ENCODE assay signal across 9 mouse cellular contexts in genomic region chr14:7818463-7819121, GRCm38 (mm10). TPM values are rescaled to one million over a fixed set of nuclear protein-coding genes. Genes with fewer than 3 reads are reported as not detected.
A peak's percentile ranks its signal among the peaks of the same experiment; 100 is the strongest.
DNase-seq lines count a peak whose midpoint lies in the region; ATAC-seq and TF ChIP-seq lines count a peak whose summit lies in the region.
"Had no signal": no experiment of that assay in that cellular context is flagged by ENCODE, and none has a peak within 500 bp of the region (broad histone marks: within the 10 kb centered on the region; RNA-seq: fewer than 3 reads in every experiment).

No protein-coding gene starts in this region.

- TF ChIP-seq CTCF in cerebellum, adult 2 months (IDR thresholded peaks at IDR 0.05; ENCODE audit: borderline replicate concordance, insufficient read depth, low read depth, low read length) = no peak
- no peak for TF ChIP-seq CTCF in kidney, postnatal 0 days (IDR thresholded peaks at IDR 0.05; ENCODE audit: low read depth)

- peak; percentile 22 for ATAC-seq in CD4-positive, CD25-positive, alpha-beta regulatory T cell, adult 4 months
- ATAC-seq in heart, embryonic 12.5 days (ENCODE audit: insufficient number of reproducible peaks, low FRiP score) = peak; percentile 65
- ATAC-seq in kidney, postnatal 0 days (replicated peaks; ENCODE audit: low FRiP score, low read depth) = peak; percentile 47

- H3K4me2 ChIP-seq in heart, embryonic 12.5 days = peak overlapping the region; percentile 92
- peak overlapping the region; percentile 75 for H3K4me2 ChIP-seq in kidney, postnatal 0 days (ENCODE audit: low read length)

- no peak for TF ChIP-seq POLR2A in cerebellum, adult 2 months (IDR thresholded peaks at IDR 0.05; ENCODE audit: borderline replicate concordance, insufficient read depth, low read length)

- no peaks in the 10 kb centered on the region for H3K27me3 ChIP-seq in cerebellum, adult 2 months (ENCODE audit: control insufficient read depth, insufficient read depth, low read length)
- H3K27me3 ChIP-seq in heart, embryonic 12.5 days (replicated peaks) = no peaks in the 10 kb centered on the region
- no peaks in the 10 kb centered on the region for H3K27me3 ChIP-seq in kidney, postnatal 0 days (ENCODE audit: insufficient read depth, low read length)
- peaks cover 12% of the 10 kb centered on the region for H3K27me3 ChIP-seq in midbrain, embryonic 10.5 days (ENCODE audit: low read depth, poor library complexity, severe bottlenecking)

- H3K27ac ChIP-seq in cerebellum, adult 2 months (ENCODE audit: insufficient read depth, low read length) = no peak overlapping the region
- 0 out of 2 replicates have a peak overlapping the region, but pooled peaks have one; percentile 8 for H3K27ac ChIP-seq in heart, embryonic 12.5 days (ENCODE audit: poor library complexity, severe bottlenecking)
- H3K27ac ChIP-seq in kidney, postnatal 0 days = peak overlapping the region; percentile 72
- peak overlapping the region; percentile 85 for H3K27ac ChIP-seq in midbrain, embryonic 10.5 days (replicated peaks)

- no peaks in the 10 kb centered on the region for H3K36me3 ChIP-seq in heart, embryonic 12.5 days
- no peaks in the 10 kb centered on the region for H3K36me3 ChIP-seq in kidney, postnatal 0 days (ENCODE audit: insufficient read depth, low read length)
- no peaks in the 10 kb centered on the region for H3K36me3 ChIP-seq in midbrain, embryonic 10.5 days

- H3K9me3 ChIP-seq in heart, embryonic 12.5 days (replicated peaks) = no peaks in the 10 kb centered on the region
- H3K9me3 ChIP-seq in kidney, postnatal 0 days (replicated peaks; ENCODE audit: low read length) = no peaks in the 10 kb centered on the region
- no peaks in the 10 kb centered on the region for H3K9me3 ChIP-seq in midbrain, embryonic 10.5 days (replicated peaks)

- H3K4me1 ChIP-seq in cerebellum, adult 2 months (ENCODE audit: control insufficient read depth, insufficient read depth, low read length) = peaks cover 5% of the 10 kb centered on the region; the same call in 1 of the 2 replicates
- peaks cover 43% of the 10 kb centered on the region for H3K4me1 ChIP-seq in heart, embryonic 12.5 days (replicated peaks)
- H3K4me1 ChIP-seq in kidney, postnatal 0 days (replicated peaks; ENCODE audit: insufficient read depth, low read length) = peaks cover 26% of the 10 kb centered on the region
- peaks cover 40% of the 10 kb centered on the region for H3K4me1 ChIP-seq in midbrain, embryonic 10.5 days

- peak; percentile 58 to 78 for DNase-seq in adrenal gland, adult (ENCODE audit: inconsistent age in 2 of 2, low spot score in 1 of 2)
- DNase-seq in adrenal gland, postnatal 4 days (ENCODE audit: low spot score in 2 of 2) = no peak
- peak in 1 of 2 experiments; percentile 55 for DNase-seq in cerebellum, adult 2 months
- no peak for DNase-seq in kidney, postnatal 0 days (ENCODE audit: low spot score)
- DNase-seq in midbrain, embryonic 10.5 days (ENCODE audit: low spot score) = no peak
- peak; percentile 48 for DNase-seq in thymus, postnatal 4 days

- H3K9ac ChIP-seq in heart, embryonic 12.5 days = peak overlapping the region; percentile 87
- H3K9ac ChIP-seq in kidney, postnatal 0 days (ENCODE audit: low read depth, low read length) = peak overlapping the region; percentile 51

- WGBS in cerebellum, adult 2 months = 2% methylated on average over 36 of the region's 36 CpGs
- under 1% methylated on average over 36 of the region's 36 CpGs for WGBS in heart, embryonic 12.5 days
- WGBS in kidney, postnatal 0 days = under 1% methylated on average over 36 of the region's 36 CpGs
- under 1% methylated on average over 36 of the region's 36 CpGs for WGBS in midbrain, embryonic 10.5 days

- peak overlapping the region; percentile 62 for H3K4me3 ChIP-seq in cerebellum, adult 2 months (replicated peaks; ENCODE audit: insufficient read depth, low read depth, low read length)
- H3K4me3 ChIP-seq in heart, embryonic 12.5 days = peak overlapping the region; percentile 75
- H3K4me3 ChIP-seq in kidney, postnatal 0 days (replicated peaks; ENCODE audit: low read depth, low read length) = peak overlapping the region; percentile 50
- H3K4me3 ChIP-seq in midbrain, embryonic 10.5 days = peak overlapping the region; percentile 78

RNA-seq across cellular contexts. Expression of gene Flnb, which starts 0.8 kb away (rescaled TPM):
- total RNA-seq in adrenal gland, postnatal 4 days (2021) = 10 to 100 TPM; 54.7 to 54.8 TPM
- polyA plus RNA-seq in CD4-positive, CD25-positive, alpha-beta regulatory T cell, adult 4 months (2017; shearing (Covaris generic)) = 1 to 10 TPM; 5.0 to 7.5 TPM
- polyA plus RNA-seq in cerebellum, adult 2 months (2012; rRNA removed) = 32.7 and 33.0 TPM in 2 replicates
- 15.1 and 28.3 TPM in 2 replicates for polyA plus RNA-seq in heart, embryonic 12.5 days (2016; fragmentation: Nextera tagmentation; extraction: Ambion mirVana)
- polyA plus RNA-seq in kidney, postnatal 0 days (2015; fragmentation: Nextera tagmentation; extraction: Ambion mirVana) = 10.7 and 12.7 TPM in 2 replicates
- 13.8 and 17.0 TPM in 2 replicates for polyA plus RNA-seq in midbrain, embryonic 10.5 days (2016; fragmentation: Nextera tagmentation; extraction: Ambion mirVana)

RNA-seq across cellular contexts. Expression of gene Gm26661, which starts 27.2 kb away (rescaled TPM):
- not detected for total RNA-seq in adrenal gland, postnatal 4 days (2021)
- polyA plus RNA-seq in CD4-positive, CD25-positive, alpha-beta regulatory T cell, adult 4 months (2017; shearing (Covaris generic)) = not detected
- polyA plus RNA-seq in cerebellum, adult 2 months (2012; rRNA removed) = not detected in 2 replicates
- not detected in 2 replicates for polyA plus RNA-seq in heart, embryonic 12.5 days (2016; fragmentation: Nextera tagmentation; extraction: Ambion mirVana)
- not detected in 2 replicates for polyA plus RNA-seq in kidney, postnatal 0 days (2015; fragmentation: Nextera tagmentation; extraction: Ambion mirVana)
- not detected in 2 replicates for polyA plus RNA-seq in midbrain, embryonic 10.5 days (2016; fragmentation: Nextera tagmentation; extraction: Ambion mirVana)
- total RNA-seq: left cerebral cortex, postnatal 36 days had no signal

Comparison
In these comparisons a context has a peak if more than half of its experiments do, and no peak if none do; other contexts are left out.
1. DNase-seq: peak in adrenal gland, adult (2 of 2) and thymus, postnatal 4 days (single experiment); none in adrenal gland, postnatal 4 days (0 of 2), kidney, postnatal 0 days (single experiment) and midbrain, embryonic 10.5 days (single experiment).
2. Peak in every context shown above with its lines, with median percentiles within 50 percentile points of each other: ATAC-seq and H3K4me3 ChIP-seq.